Mouse (Mus musculus) subcutaneous adipose tissue, adult 2 months (tissue): ENCODE data around the gene Gcm2. TPM values are rescaled to one million over a fixed set of nuclear protein-coding genes. Genes with fewer than 3 reads are reported as not detected.

Source experiments
- polyA plus RNA-seq: library from polyadenylated mRNA; depleted of rRNA; stranded (reverse); fragments of >200 nt; gene quantifications from 2 replicates; pipeline ENCODE4 v1.2.3, GENCODE M21; 2012; ENCODE audit warnings: low replicate concordance; rRNA removed

Gene Gcm2
- not detected in 2 replicates for polyA plus RNA-seq

DNA sequence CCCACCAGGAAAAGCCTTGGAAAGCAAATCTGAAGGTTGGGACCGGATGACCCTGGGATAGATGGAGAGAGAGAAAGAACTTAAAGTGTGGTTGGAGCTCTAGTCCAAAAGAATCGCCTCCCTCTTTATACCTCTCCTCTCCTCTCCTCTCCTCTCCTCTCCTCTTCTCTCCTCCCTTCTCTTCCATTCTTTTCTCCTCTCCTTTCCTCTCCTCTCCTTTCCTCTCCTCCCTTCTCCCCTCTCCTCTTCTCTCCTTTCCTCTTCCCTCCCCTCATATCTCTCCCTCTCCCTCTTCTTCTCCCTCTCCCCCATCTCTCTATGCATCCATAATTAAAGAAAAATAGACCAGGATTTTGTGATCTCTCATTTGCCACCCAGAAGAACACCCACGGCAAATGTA is at the start of gene Gcm2:
Gcm2 (minus strand) TSS at position 101 of the 400 bp plus-strand sequence.

DNA sequence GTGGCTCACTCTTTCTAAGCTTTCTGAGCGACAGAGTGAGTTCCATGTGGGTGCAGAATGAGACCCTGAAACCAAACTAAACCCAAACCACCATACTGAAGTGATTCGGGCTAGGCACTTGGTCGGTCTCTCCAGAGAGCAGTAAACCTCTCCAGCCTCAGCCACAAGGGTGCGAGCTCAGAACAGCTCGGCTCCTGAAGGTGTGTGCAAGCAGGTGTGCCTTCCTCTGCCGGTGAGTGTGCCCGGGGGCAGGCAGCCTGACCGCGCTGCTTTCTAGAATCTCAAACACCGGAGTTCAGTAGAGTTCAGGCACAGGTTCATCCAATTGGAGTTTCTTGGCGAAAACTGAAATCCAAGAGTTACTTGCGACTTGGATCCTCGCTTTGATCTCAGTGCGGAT is 3.1 kb upstream of the Gcm2 start, which contains the start of gene Sycp2l:
Sycp2l (plus strand) TSS at position 368 of the 400 bp plus-strand sequence.

DNA sequence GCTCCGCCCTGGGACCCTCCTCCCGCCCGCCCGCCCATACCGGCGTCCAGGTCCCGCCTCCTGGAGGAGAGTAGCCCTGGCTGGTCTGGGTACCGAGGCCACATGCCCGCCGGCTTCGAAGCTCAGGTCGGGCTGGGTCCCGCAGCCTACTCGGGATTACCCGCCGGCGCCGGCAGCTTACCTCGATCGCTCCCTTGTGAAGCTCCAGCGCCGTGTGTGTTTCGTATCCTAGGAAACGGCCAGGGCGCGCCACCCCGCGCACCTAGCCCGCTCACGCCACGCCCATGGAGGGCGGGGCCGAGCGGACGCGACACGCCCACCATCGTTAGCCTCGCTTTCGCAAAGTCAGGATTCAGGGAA is 31.4 kb downstream of the Gcm2 start, which contains the start of gene Mak:
Mak (minus strand) TSS at position 286 of the 360 bp plus-strand sequence.

Other genes starting within 250 kb of the Gcm2 start
- 43.1 and 50.3 TPM in 2 replicates for gene Pak1ip1, start 110.0 kb downstream of the Gcm2 start, polyA plus RNA-seq
- gene Tmem14c, start 94.7 kb downstream of the Gcm2 start, polyA plus RNA-seq = 134 and 145 TPM in 2 replicates
- gene Mak, start 31.3 kb downstream of the Gcm2 start, polyA plus RNA-seq = 0.12 TPM in 1 of 2 replicates, not detected in the other
- not detected in 2 replicates for gene Sycp2l, start 3.3 kb upstream of the Gcm2 start, polyA plus RNA-seq
- gene Elovl2, start 109.4 kb upstream of the Gcm2 start, polyA plus RNA-seq = 0.07 and 0.26 TPM in 2 replicates
- 5.0 and 8.1 TPM in 2 replicates for gene Smim13, start 138.8 kb upstream of the Gcm2 start, polyA plus RNA-seq
- not detected in 2 replicates for gene Gm17364, start 162.9 kb upstream of the Gcm2 start, polyA plus RNA-seq